ENCODE assay signal across 9 mouse cellular contexts in genomic region chr17:86918786-86919185, GRCm38 (mm10). TPM values are rescaled to one million over a fixed set of nuclear protein-coding genes. Genes with fewer than 3 reads are reported as not detected.
A peak's percentile ranks its signal among the peaks of the same experiment; 100 is the strongest.
DNase-seq lines count a peak whose midpoint lies in the region; ATAC-seq and TF ChIP-seq lines count a peak whose summit lies in the region.
"Had no signal": no experiment of that assay in that cellular context is flagged by ENCODE, and none has a peak within 500 bp of the region (broad histone marks: within the 10 kb centered on the region; RNA-seq: fewer than 3 reads in every experiment).

No protein-coding gene starts in this region.

- TF ChIP-seq EP300 in heart, postnatal 0 days (IDR thresholded peaks at IDR 0.05; ENCODE audit: low read depth) = no peak

- no peaks in the 10 kb centered on the region for H3K9me3 ChIP-seq in heart, postnatal 0 days (replicated peaks; ENCODE audit: control insufficient read depth, low read length)
- H3K9me3 ChIP-seq in heart, embryonic 12.5 days (replicated peaks) = no peaks in the 10 kb centered on the region

- no peaks in the 10 kb centered on the region for H3K27me3 ChIP-seq in heart, postnatal 0 days (ENCODE audit: control insufficient read depth, insufficient read depth, low read length)
- H3K27me3 ChIP-seq in heart, embryonic 12.5 days (replicated peaks) = no peaks in the 10 kb centered on the region

- H3K9ac ChIP-seq in heart, postnatal 0 days (replicated peaks; ENCODE audit: low read depth, low read length) = no peak overlapping the region
- H3K9ac ChIP-seq in heart, embryonic 12.5 days = no peak overlapping the region

- no peak overlapping the region for H3K4me2 ChIP-seq in heart, postnatal 0 days (ENCODE audit: low read depth, low read length)
- H3K4me2 ChIP-seq in heart, embryonic 12.5 days = no peak overlapping the region

- no peak overlapping the region for H3K4me3 ChIP-seq in heart, postnatal 0 days (ENCODE audit: low read depth, low read length)
- H3K4me3 ChIP-seq in heart, embryonic 12.5 days = no peak overlapping the region

- ATAC-seq in heart, postnatal 0 days (ENCODE audit: insufficient read depth, low read depth) = no peak; the same call in 1 of the 2 replicates
- no peak for ATAC-seq in heart, embryonic 12.5 days (ENCODE audit: insufficient number of reproducible peaks, low FRiP score)
- peak; percentile 43 for ATAC-seq in CD4-positive, CD25-positive, alpha-beta regulatory T cell, adult 4 months
- ATAC-seq in megakaryocyte, adult 5-6 weeks (ENCODE audit: poor library complexity, severe bottlenecking) = peak; percentile 75

- no peak overlapping the region for H3K27ac ChIP-seq in heart, postnatal 0 days (ENCODE audit: low read depth)
- H3K27ac ChIP-seq in heart, embryonic 12.5 days (ENCODE audit: poor library complexity, severe bottlenecking) = no peak overlapping the region

- peak; percentile 66 for TF ChIP-seq CTCF in heart, postnatal 0 days (IDR thresholded peaks at IDR 0.05; ENCODE audit: low read depth)

- H3K4me1 ChIP-seq in heart, postnatal 0 days (ENCODE audit: control insufficient read depth, insufficient read depth) = no peaks in the 10 kb centered on the region
- 0 out of 2 replicates have a peak, but pooled peaks cover 4% of the 10 kb centered on the region for H3K4me1 ChIP-seq in heart, embryonic 12.5 days (replicated peaks)

- 65% methylated on average over 6 of the region's 6 CpGs for WGBS in heart, postnatal 0 days
- 68% methylated on average over 6 of the region's 6 CpGs for WGBS in heart, embryonic 12.5 days

- H3K36me3 ChIP-seq in heart, postnatal 0 days (replicated peaks; ENCODE audit: control insufficient read depth, insufficient read depth, low read length) = no peaks in the 10 kb centered on the region
- H3K36me3 ChIP-seq in heart, embryonic 12.5 days = no peaks in the 10 kb centered on the region

- DNase-seq in heart, postnatal 0 days (ENCODE audit: low spot score) = no peak
- DNase-seq in brain, adult 2 months (ENCODE audit: low read depth, low spot score) = peak; percentile 38
- DNase-seq in right cerebral cortex, adult 2 months (ENCODE audit: low spot score in 2 of 2) = no peak
- no peak for DNase-seq in embryo, embryonic 10.5 days (ENCODE audit: low spot score)
- DNase-seq in cerebellum, adult 9-10 months = no peak

RNA-seq across cellular contexts. Expression of gene Tmem247, which starts 1.6 kb away (rescaled TPM):
- not detected in 2 replicates for total RNA-seq in heart, postnatal 0 days (2014; rRNA removed; ENCODE audit: low replicate concordance)
- not detected in 2 replicates for polyA plus RNA-seq in heart, postnatal 0 days (2015; fragmentation: Nextera tagmentation; extraction: Ambion mirVana)
- polyA plus RNA-seq in heart, embryonic 12.5 days (2016; fragmentation: Nextera tagmentation; extraction: Ambion mirVana) = not detected in 2 replicates
- not detected for polyA plus RNA-seq in CD4-positive, CD25-positive, alpha-beta regulatory T cell, adult 4 months (2017; shearing (Covaris generic))
- not detected in 2 replicates for total RNA-seq in megakaryocyte, adult 5-6 weeks (2015)
- total RNA-seq in megakaryocyte, adult 5-6 weeks (2017) = not detected in 2 replicates
- polyA plus RNA-seq: lung, embryonic 16.5 days had no signal

RNA-seq across cellular contexts. Expression of gene Atp6v1e2, which starts 28.9 kb away (rescaled TPM):
- total RNA-seq in heart, postnatal 0 days (2014; rRNA removed; ENCODE audit: low replicate concordance) = not detected in 2 replicates
- polyA plus RNA-seq in heart, postnatal 0 days (2015; fragmentation: Nextera tagmentation; extraction: Ambion mirVana) = not detected in 2 replicates
- not detected in 2 replicates for polyA plus RNA-seq in heart, embryonic 12.5 days (2016; fragmentation: Nextera tagmentation; extraction: Ambion mirVana)
- polyA plus RNA-seq in CD4-positive, CD25-positive, alpha-beta regulatory T cell, adult 4 months (2017; shearing (Covaris generic)) = not detected
- not detected in 2 replicates for total RNA-seq in megakaryocyte, adult 5-6 weeks (2015)
- not detected in 2 replicates for total RNA-seq in megakaryocyte, adult 5-6 weeks (2017)
- polyA plus RNA-seq: lung, embryonic 16.5 days had no signal

RNA-seq across cellular contexts. Expression of gene Rhoq, which starts 44.1 kb away (rescaled TPM):
- total RNA-seq in heart, postnatal 0 days (2014; rRNA removed; ENCODE audit: low replicate concordance) = 67.4 and 74.6 TPM in 2 replicates
- 17.6 and 18.7 TPM in 2 replicates for polyA plus RNA-seq in heart, postnatal 0 days (2015; fragmentation: Nextera tagmentation; extraction: Ambion mirVana)
- 28.4 and 32.6 TPM in 2 replicates for polyA plus RNA-seq in heart, embryonic 12.5 days (2016; fragmentation: Nextera tagmentation; extraction: Ambion mirVana)
- 1 to 10 TPM; 4.2 TPM for polyA plus RNA-seq in CD4-positive, CD25-positive, alpha-beta regulatory T cell, adult 4 months (2017; shearing (Covaris generic))
- 16.5 and 25.2 TPM in 2 replicates for total RNA-seq in megakaryocyte, adult 5-6 weeks (2015)
- 16.5 and 17.8 TPM in 2 replicates for total RNA-seq in megakaryocyte, adult 5-6 weeks (2017)

Comparison
In these comparisons a context has a peak if more than half of its experiments do, and no peak if none do; other contexts are left out.
1. ATAC-seq: peak in CD4-positive, CD25-positive, alpha-beta regulatory T cell, adult 4 months (single experiment) and megakaryocyte, adult 5-6 weeks (single experiment); none in heart, postnatal 0 days (single experiment) and heart, embryonic 12.5 days (single experiment).